Mouse (Mus musculus) cortical plate, adult 2 months (tissue): ENCODE results near the gene Mga. TPM values are rescaled to one million over a fixed set of nuclear protein-coding genes. Genes with fewer than 3 reads are reported as not detected.

ENCODE experiments used
- H3K27ac ChIP-seq: fragments of 200-500 bp; 2 replicates; pipeline ENCODE4 v1.5.1; 2012; ENCODE audit warnings: low read length, control low read depth, inconsistent platforms; ENCODE audit not compliant: insufficient read depth
- H3K4me1 ChIP-seq: fragments of 200-500 bp; 2 replicates; pipeline ENCODE4 v1.6.1; 2011; ENCODE audit warnings: low read length; ENCODE audit not compliant: control insufficient read depth, insufficient read depth
- H3K4me3 ChIP-seq: fragments of 200-500 bp; 2 replicates; pipeline ENCODE4 v1.5.1; 2011; ENCODE audit warnings: mild to moderate bottlenecking, low read length, control low read depth; ENCODE audit not compliant: insufficient read depth
- CTCF ChIP-seq: fragments of 200-500 bp; IDR thresholded peaks from 2 replicates; pipeline ENCODE4 v1.5.1; 2011; ENCODE audit warnings: mild to moderate bottlenecking, control low read depth, low read length; ENCODE audit not compliant: insufficient read depth; ENCODE audit errors: extremely low read depth
- POLR2A ChIP-seq: fragments of 200-500 bp; IDR thresholded peaks from 2 replicates; pipeline ENCODE4 v1.6.1; 2011; ENCODE audit warnings: mild to moderate bottlenecking, low read length, control low read depth; ENCODE audit not compliant: insufficient read depth; ENCODE audit errors: extremely low read depth
- polyA plus RNA-seq: library from polyadenylated mRNA; depleted of rRNA; stranded (reverse); fragments of >200 nt; gene quantifications from 2 replicates; pipeline ENCODE4 v1.2.3, GENCODE M21; 2012; rRNA removed

Mga gene
- polyA plus RNA-seq, 1 experiment: 15.8 TPM

GRCm38 (mm10) chr2:120013831-120014486 lies 116.9 kb downstream of the Mga start:
- no peak overlapping the region for H3K27ac ChIP-seq
- TF ChIP-seq CTCF (no peak), POLR2A (no peak)
- no peak overlapping the region for H3K4me3 ChIP-seq
- H3K4me1 ChIP-seq: peaks cover 3% of the 10 kb centered on the region; the same call in 1 of the 2 replicates

DNA sequence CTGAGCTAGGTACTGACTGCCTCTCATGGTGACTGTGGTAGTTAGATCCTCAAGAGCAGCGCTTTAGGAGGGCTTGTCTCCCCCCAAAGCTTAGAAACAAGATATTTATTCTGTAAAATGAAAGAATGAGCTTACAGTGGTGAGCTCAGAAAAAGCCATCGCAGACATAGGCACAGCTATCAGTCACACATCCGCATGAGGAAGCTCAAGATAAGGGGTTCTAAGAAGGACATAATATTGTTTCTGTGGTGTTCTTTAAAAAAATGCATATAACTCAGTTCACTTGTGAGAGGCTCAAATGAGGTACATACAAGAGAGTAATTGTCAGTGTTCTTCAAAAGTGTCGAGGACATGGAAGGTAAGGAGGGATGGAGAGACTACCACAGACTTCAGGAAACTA lies 118.9 kb downstream of the Mga start:
- TF ChIP-seq CTCF (no peak), POLR2A (no peak)
- Histone ChIP-seq H3K27ac (no peak overlapping the region), H3K4me1 (peaks cover 3% of the 10 kb centered on the region; the same call in 1 of the 2 replicates), H3K4me3 (no peak overlapping the region)

DNA sequence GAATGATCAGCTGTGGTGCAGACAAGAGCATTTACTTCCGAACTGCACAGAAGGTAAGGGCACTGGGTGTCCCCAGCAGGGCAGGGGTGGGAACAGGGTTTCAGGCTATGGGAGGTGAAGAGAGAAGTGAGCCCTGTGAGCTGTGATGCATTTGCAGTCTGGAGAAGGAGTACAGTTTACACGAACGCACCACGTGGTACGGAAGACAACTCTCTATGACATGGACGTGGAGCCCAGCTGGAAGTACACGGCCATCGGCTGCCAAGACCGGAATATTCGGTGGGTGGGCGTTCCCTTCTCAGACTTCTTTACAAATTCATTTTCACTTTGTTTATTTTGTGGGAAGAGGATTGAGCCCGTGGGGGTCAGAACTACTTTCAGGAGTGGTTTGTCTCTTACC lies 120.6 kb downstream of the Mga start:
- Histone ChIP-seq H3K27ac (no peak overlapping the region), H3K4me1 (no peaks in the 10 kb centered on the region), H3K4me3 (no peak overlapping the region)
- TF ChIP-seq CTCF (no peak), POLR2A (no peak)

Other genes starting within 250 kb of the Mga start
- gene Ndufaf1, start 234.4 kb upstream of the Mga start, polyA plus RNA-seq: 21.0 and 21.5 TPM in 2 replicates
- 38.5 and 39.7 TPM in 2 replicates for gene Rtf1, start 222.2 kb upstream of the Mga start, polyA plus RNA-seq
- 251 and 279 TPM in 2 replicates for gene Itpka, start 154.9 kb upstream of the Mga start, polyA plus RNA-seq
- 63.2 and 74.8 TPM in 2 replicates for gene Ltk, start 136.8 kb upstream of the Mga start, polyA plus RNA-seq
- gene Rpap1, start 109.7 kb upstream of the Mga start, polyA plus RNA-seq: 14.6 and 15.4 TPM in 2 replicates
- gene Tyro3, start 99.5 kb upstream of the Mga start, polyA plus RNA-seq: 164 and 169 TPM in 2 replicates
- gene Mapkbp1, start 75.5 kb downstream of the Mga start, polyA plus RNA-seq: 35.6 and 36.8 TPM in 2 replicates
- 6.1 and 6.6 TPM in 2 replicates for gene Jmjd7, start 130.3 kb downstream of the Mga start, polyA plus RNA-seq
- 2.4 and 2.5 TPM in 2 replicates for gene Gm28042, start 130.3 kb downstream of the Mga start, polyA plus RNA-seq
- gene Pla2g4b, start 136.2 kb downstream of the Mga start, polyA plus RNA-seq: 4.4 and 6.3 TPM in 2 replicates